In genomic region chr5:23712130-23713001, GRCm38 (mm10) we compare ENCODE assay signal across 8 mouse cellular contexts. TPM values are rescaled to one million over a fixed set of nuclear protein-coding genes. Genes with fewer than 3 reads are reported as not detected.
DNase-seq lines count a peak whose midpoint lies in the region; ATAC-seq lines count a peak whose summit lies in the region.

No protein-coding gene starts in this region.

- peaks cover 13% of the 10 kb centered on the region for H3K36me3 ChIP-seq in forebrain, embryonic 15.5 days
- no peaks in the 10 kb centered on the region for H3K36me3 ChIP-seq in neural tube, embryonic 14.5 days (ENCODE audit: control insufficient read depth, insufficient read depth, low read length)

- intact Hi-C loops in heart, postnatal 14 days (cut with DNase I), result loop anchor here (5.0 kb wide), 1 partner anchor 35 kb away; no protein-coding TSS in a partner anchor

- H3K9ac ChIP-seq in forebrain, embryonic 15.5 days (replicated peaks), result peak overlapping the region; percentile 61
- H3K9ac ChIP-seq in neural tube, embryonic 14.5 days (replicated peaks; ENCODE audit: low read depth, low read length), result peak overlapping the region; percentile 58

- H3K4me1 ChIP-seq in forebrain, embryonic 15.5 days, result peaks cover 4% of the 10 kb centered on the region; the same call in 1 of the 2 replicates
- H3K4me1 ChIP-seq in neural tube, embryonic 14.5 days (ENCODE audit: control insufficient read depth, insufficient read depth, low read length), result no peaks in the 10 kb centered on the region

- DNase-seq in ES-CJ7 (ENCODE audit: low read depth, low spot score), result peak; percentile 56
- peak; percentile 76 for DNase-seq in cerebellum, adult 11-12 months
- peak; percentile 84 to 87 for DNase-seq in heart, postnatal 14 days
- peak; percentile 67 for DNase-seq in layer of hippocampus, adult 11-12 months (ENCODE audit: low spot score)
- peak; percentile 82 to 86 for DNase-seq in lung, adult 18-20 months
- peak; percentile 61 to 67 for DNase-seq in thymus, adult 18-20 months

- H3K9me3 ChIP-seq in forebrain, embryonic 15.5 days, result no peaks in the 10 kb centered on the region
- H3K9me3 ChIP-seq in neural tube, embryonic 14.5 days (ENCODE audit: control insufficient read depth, low read length), result no peaks in the 10 kb centered on the region

- peak; percentile 98 for ATAC-seq in forebrain, embryonic 15.5 days (replicated peaks)
- peak; percentile 98 for ATAC-seq in neural tube, embryonic 14.5 days (ENCODE audit: low read depth)

- H3K4me3 ChIP-seq in forebrain, embryonic 15.5 days, result peak overlapping the region; percentile 70
- H3K4me3 ChIP-seq in neural tube, embryonic 14.5 days (ENCODE audit: low read depth, low read length), result peak overlapping the region; percentile 64

- 0 out of 2 replicates have a peak overlapping the region, but pooled peaks have one; percentile 0 for H3K27ac ChIP-seq in forebrain, embryonic 15.5 days (replicated peaks)
- H3K27ac ChIP-seq in neural tube, embryonic 14.5 days (ENCODE audit: low read depth, low read length), result peak overlapping the region; percentile 4; the same call in 1 of the 2 replicates

- no peaks in the 10 kb centered on the region for H3K27me3 ChIP-seq in forebrain, embryonic 15.5 days
- H3K27me3 ChIP-seq in neural tube, embryonic 14.5 days (ENCODE audit: control insufficient read depth, insufficient read depth, low read length), result no peaks in the 10 kb centered on the region

- H3K4me2 ChIP-seq in forebrain, embryonic 15.5 days (replicated peaks), result peak overlapping the region; percentile 73
- H3K4me2 ChIP-seq in neural tube, embryonic 14.5 days (ENCODE audit: low read depth, low read length), result peak overlapping the region; percentile 68

- WGBS in forebrain, embryonic 15.5 days, result 3% methylated on average over 60 of the region's 60 CpGs
- 3% methylated on average over 59 of the region's 60 CpGs for WGBS in neural tube, embryonic 14.5 days

RNA-seq across cellular contexts. Expression of gene Srpk2, which starts 27.9 kb away (rescaled TPM):
- polyA plus RNA-seq in forebrain, embryonic 15.5 days (2015; fragmentation: Nextera tagmentation; extraction: Ambion mirVana), result 96.2 and 99.9 TPM in 2 replicates
- 10 to 100 TPM; 40.7 to 44.6 TPM for total RNA-seq in heart, postnatal 14 days (2021)
- 118 and 124 TPM in 2 replicates for polyA plus RNA-seq in neural tube, embryonic 14.5 days (2014; fragmentation: Nextera tagmentation; extraction: Ambion mirVana)

Comparison
In these comparisons a context has a peak if more than half of its experiments do, and no peak if none do; other contexts are left out.
1. Peak in every context shown above with its lines: DNase-seq, ATAC-seq, H3K4me3 ChIP-seq and H3K27ac ChIP-seq.